Mouse (Mus musculus) MEL (cell line): Measurements from ENCODE around the gene Rgs1.
A peak's percentile ranks its signal among the peaks of the same experiment; 100 is the strongest.

Experiments
- CTCF ChIP-seq, 3 experiments: IDR thresholded peaks in 2 of 3; conservative IDR thresholded peaks in 1 of 3; 2 replicates each; pipeline ENCODE4 v1.5.1; 2011 to 2012; ENCODE audit warnings: low read length in 3 of 3, low read depth in 2 of 3, mild to moderate bottlenecking in 2 of 3, improper control_type of control experiment in 1 of 3, inconsistent platforms in 1 of 3, mixed read lengths in 1 of 3, moderate library complexity in 1 of 3; ENCODE audit not compliant: control insufficient read depth in 1 of 3, insufficient read depth in 1 of 3, poor library complexity in 1 of 3, severe bottlenecking in 1 of 3
- GABPA ChIP-seq: IDR thresholded peaks from 2 replicates; pipeline ENCODE4 v1.6.1; 2012; ENCODE audit warnings: low read depth, mild to moderate bottlenecking, inconsistent platforms, low read length, improper control_type of control experiment, moderate library complexity
- GATA1 ChIP-seq: IDR thresholded peaks from 2 replicates; pipeline ENCODE4 v1.6.1; 2011; ENCODE audit warnings: low read depth, low read length, improper control_type of control experiment
- MAFK ChIP-seq: IDR thresholded peaks from 2 replicates; pipeline ENCODE4 v1.6.1; 2011; ENCODE audit warnings: low read depth, mild to moderate bottlenecking, low read length, improper control_type of control experiment, borderline replicate concordance
- NELFE ChIP-seq: IDR thresholded peaks from 2 replicates; pipeline ENCODE4 v1.6.1; 2011; ENCODE audit warnings: low read depth, low read length, improper control_type of control experiment
- POLR2A ChIP-seq, 2 experiments: IDR thresholded peaks; 2 replicates each; pipeline ENCODE4 v1.6.1; 2011 to 2012; ENCODE audit warnings: low read length in 2 of 2, mild to moderate bottlenecking in 2 of 2, control low read depth in 1 of 2, improper control_type of control experiment in 1 of 2, low read depth in 1 of 2, moderate library complexity in 1 of 2; ENCODE audit not compliant: control insufficient read depth in 1 of 2, insufficient read depth in 1 of 2, poor library complexity in 1 of 2
- SIN3A ChIP-seq: IDR thresholded peaks from 2 replicates; pipeline ENCODE4 v1.6.1; 2012; ENCODE audit warnings: low read length, improper control_type of control experiment, inconsistent platforms
- TCF12 ChIP-seq: IDR thresholded peaks from 2 replicates; pipeline ENCODE4 v1.6.1; 2014; ENCODE audit warnings: low read depth, mild to moderate bottlenecking, inconsistent platforms, low read length, improper control_type of control experiment, moderate library complexity
- USF1 ChIP-seq: IDR thresholded peaks from 2 replicates; pipeline ENCODE4 v1.6.1; 2014; ENCODE audit warnings: low read depth, mild to moderate bottlenecking, inconsistent platforms, low read length, improper control_type of control experiment, moderate library complexity

DNA sequence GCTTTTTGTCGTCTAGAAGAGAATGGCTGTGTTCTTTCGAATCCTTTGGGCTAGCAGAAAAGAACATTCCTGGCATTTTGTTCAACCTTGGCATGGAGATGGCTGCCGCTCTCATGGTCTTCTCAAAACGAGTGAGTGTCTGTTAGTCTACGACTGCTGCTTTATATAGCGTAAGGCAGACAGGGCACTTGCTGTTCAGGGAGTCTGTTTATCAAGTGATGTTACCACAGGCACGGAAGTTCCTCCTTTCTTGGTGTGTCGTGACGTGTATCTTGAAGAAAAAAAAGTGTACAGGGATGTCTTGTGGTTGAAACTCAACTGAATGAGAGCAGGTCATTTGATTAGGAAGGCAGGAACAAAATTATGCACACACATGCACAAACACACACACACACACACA is at the start of gene Rgs1:
- TF ChIP-seq USF1 (no peak), MAFK (no peak), POLR2A (IDR thresholded peaks at IDR 0.05; ENCODE audit: control insufficient read depth in 1 of 2, insufficient read depth in 1 of 2, low read depth in 1 of 2, low read length in 2 of 2, poor library complexity in 1 of 2) (peak in 1 of 2 experiments; percentile 73; a peak in 2 of 4 replicates), TCF12 (peak; percentile 42; the same call in 1 of the 2 replicates), GATA1 (peak; percentile 63), GABPA (no peak), SIN3A (peak; percentile 83), CTCF (IDR thresholded peaks at IDR 0.05 in 2 of 3, conservative IDR thresholded peaks at IDR 0.05 in 1 of 3; ENCODE audit: control insufficient read depth in 1 of 3, insufficient read depth in 1 of 3, low read depth in 2 of 3, low read length in 3 of 3, poor library complexity in 1 of 3, severe bottlenecking in 1 of 3) (no peak), NELFE (peak; percentile 58)
